Mouse (Mus musculus): ENCODE results near the gene Pnpla7. TPM values are rescaled to one million over a fixed set of nuclear protein-coding genes. Genes with fewer than 3 reads are reported as not detected.

The Pnpla7 gene
- polyA plus RNA-seq, 1 experiment from 2014 or later = 13.2 TPM

DNA sequence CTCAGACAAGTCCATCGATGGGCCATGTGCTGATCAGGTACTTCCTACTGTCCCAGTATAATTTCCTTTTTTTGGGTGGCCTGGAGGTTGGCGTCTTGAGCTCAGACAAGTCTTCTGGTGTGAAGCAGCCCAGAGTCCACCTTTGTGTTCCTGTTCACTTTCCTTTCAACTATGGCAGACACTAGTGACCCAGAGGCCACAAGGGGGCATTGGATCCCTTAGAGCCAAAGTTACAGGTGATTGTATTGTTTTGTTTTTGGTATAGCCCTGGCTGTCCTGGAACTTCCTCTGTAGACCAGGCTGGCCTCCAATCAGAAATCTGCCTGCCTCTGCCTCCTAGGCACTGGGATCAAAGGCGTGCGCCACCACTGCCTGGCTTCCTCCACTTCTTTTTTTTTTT, 96.6 kb downstream of the Pnpla7 start:
- no peaks in the 10 kb centered on the region for H3K9me3 ChIP-seq (replicated peaks; ENCODE audit: control insufficient read depth, low read length)
- no peak overlapping the region for H3K4me3 ChIP-seq (ENCODE audit: low read length)
- no peaks in the 10 kb centered on the region for H3K4me1 ChIP-seq (ENCODE audit: control insufficient read depth, insufficient read depth, low read length)
- no peak overlapping the region for H3K9ac ChIP-seq (ENCODE audit: low read length)
- H3K27me3 ChIP-seq (ENCODE audit: control insufficient read depth, insufficient read depth, low read length) = no peaks in the 10 kb centered on the region
- H3K27ac ChIP-seq (ENCODE audit: low read length) = no peak overlapping the region
- H3K36me3 ChIP-seq (ENCODE audit: control insufficient read depth, insufficient read depth) = no peaks in the 10 kb centered on the region
- no peak for ATAC-seq (replicated peaks; ENCODE audit: extremely low read depth, insufficient read depth, low FRiP score)
- H3K4me2 ChIP-seq (ENCODE audit: low read depth, low read length) = no peak overlapping the region
- WGBS = 84% methylated on average over 4 of the region's 4 CpGs

DNA sequence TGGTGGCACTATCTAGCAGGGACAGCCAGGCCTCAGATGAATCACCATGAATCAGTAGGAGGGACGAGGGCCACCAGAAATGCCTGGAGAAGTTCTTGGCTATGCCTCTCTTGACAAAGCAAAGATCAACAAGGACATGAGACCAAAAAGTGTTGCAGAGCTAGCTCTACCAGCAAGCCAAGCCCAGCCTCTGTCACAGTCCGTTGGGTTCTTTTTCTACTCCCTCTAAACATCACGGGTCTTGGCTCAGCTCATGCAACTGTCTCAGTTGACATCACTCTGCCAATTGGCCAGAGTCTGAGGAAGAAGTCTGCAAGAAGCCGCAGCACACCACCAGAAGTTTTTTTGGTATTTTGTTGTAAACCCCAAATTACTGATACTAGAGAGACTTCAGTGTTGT, 99.7 kb downstream of the Pnpla7 start:
- no peak overlapping the region for H3K27ac ChIP-seq (ENCODE audit: low read length)
- no peaks in the 10 kb centered on the region for H3K36me3 ChIP-seq (ENCODE audit: control insufficient read depth, insufficient read depth)
- H3K9ac ChIP-seq (ENCODE audit: low read length) = no peak overlapping the region
- no peaks in the 10 kb centered on the region for H3K9me3 ChIP-seq (replicated peaks; ENCODE audit: control insufficient read depth, low read length)
- H3K4me1 ChIP-seq (ENCODE audit: control insufficient read depth, insufficient read depth, low read length) = no peaks in the 10 kb centered on the region
- H3K4me2 ChIP-seq (ENCODE audit: low read depth, low read length) = no peak overlapping the region
- no peak for ATAC-seq (replicated peaks; ENCODE audit: extremely low read depth, insufficient read depth, low FRiP score)
- H3K4me3 ChIP-seq (ENCODE audit: low read length) = no peak overlapping the region
- WGBS = 62% methylated on average over 4 of the region's 4 CpGs
- no peaks in the 10 kb centered on the region for H3K27me3 ChIP-seq (ENCODE audit: control insufficient read depth, insufficient read depth, low read length)

DNA sequence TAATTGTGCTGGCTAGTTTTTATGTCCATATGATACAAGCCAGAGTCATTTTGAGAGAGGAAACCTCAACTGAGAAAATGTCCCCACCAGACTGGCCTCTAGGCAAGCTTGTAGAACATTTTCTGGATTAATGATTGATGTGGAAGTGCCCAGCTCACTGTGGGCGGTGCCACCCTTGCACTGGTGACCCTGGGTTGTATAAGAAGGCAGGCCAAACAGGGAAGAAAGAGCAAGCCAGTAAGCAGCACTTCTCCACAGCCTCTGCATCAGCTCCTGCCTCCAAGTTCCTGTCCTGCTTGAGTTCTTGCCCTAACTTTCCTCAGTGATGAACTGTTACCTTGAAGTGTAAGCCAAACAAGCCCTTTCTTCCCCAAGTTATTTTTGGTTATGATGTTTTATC, 103.1 kb downstream of the Pnpla7 start:
- WGBS = 76% methylated on average over 1 of the region's 1 CpGs
- Histone ChIP-seq H3K4me3 (ENCODE audit: low read length) (no peak overlapping the region), H3K36me3 (ENCODE audit: control insufficient read depth, insufficient read depth) (no peaks in the 10 kb centered on the region), H3K27ac (ENCODE audit: low read length) (no peak overlapping the region), H3K9me3 (replicated peaks; ENCODE audit: control insufficient read depth, low read length) (no peaks in the 10 kb centered on the region), H3K4me2 (ENCODE audit: low read depth, low read length) (no peak overlapping the region), H3K4me1 (ENCODE audit: control insufficient read depth, insufficient read depth, low read length) (no peaks in the 10 kb centered on the region), H3K9ac (ENCODE audit: low read length) (no peak overlapping the region), H3K27me3 (ENCODE audit: control insufficient read depth, insufficient read depth, low read length) (no peaks in the 10 kb centered on the region; the same call in 1 of the 2 replicates)
- no peak for ATAC-seq (replicated peaks; ENCODE audit: extremely low read depth, insufficient read depth, low FRiP score)

GRCm38 (mm10) chr2:25080076-25080475, 104.2 kb downstream of the Pnpla7 start, which contains the start of gene Entpd8:
Gene Entpd8 (plus strand): TSS chr2:25080304.
- WGBS = 54% methylated on average over 5 of the region's 5 CpGs
- H3K36me3 ChIP-seq (ENCODE audit: control insufficient read depth, insufficient read depth) = no peaks in the 10 kb centered on the region
- H3K4me2 ChIP-seq (ENCODE audit: low read depth, low read length) = no peak within 1 kb of the TSS
- H3K4me1 ChIP-seq (ENCODE audit: control insufficient read depth, insufficient read depth, low read length) = no peaks in the 10 kb centered on the region
- no peak for ATAC-seq (replicated peaks; ENCODE audit: extremely low read depth, insufficient read depth, low FRiP score)
- H3K27ac ChIP-seq (ENCODE audit: low read length) = no peak within 1 kb of the TSS
- H3K9ac ChIP-seq (ENCODE audit: low read length) = no peak within 1 kb of the TSS
- H3K9me3 ChIP-seq (replicated peaks; ENCODE audit: control insufficient read depth, low read length) = no peaks in the 10 kb centered on the region
- H3K27me3 ChIP-seq (ENCODE audit: control insufficient read depth, insufficient read depth, low read length) = no peaks in the 10 kb centered on the region; the same call in 1 of the 2 replicates
- no peak within 1 kb of the TSS for H3K4me3 ChIP-seq (ENCODE audit: low read length)

GRCm38 (mm10) chr2:25083697-25084096, 107.9 kb downstream of the Pnpla7 start:
- H3K4me3 ChIP-seq (ENCODE audit: low read length) = no peak overlapping the region
- 72% methylated on average over 4 of the region's 4 CpGs for WGBS

DNA sequence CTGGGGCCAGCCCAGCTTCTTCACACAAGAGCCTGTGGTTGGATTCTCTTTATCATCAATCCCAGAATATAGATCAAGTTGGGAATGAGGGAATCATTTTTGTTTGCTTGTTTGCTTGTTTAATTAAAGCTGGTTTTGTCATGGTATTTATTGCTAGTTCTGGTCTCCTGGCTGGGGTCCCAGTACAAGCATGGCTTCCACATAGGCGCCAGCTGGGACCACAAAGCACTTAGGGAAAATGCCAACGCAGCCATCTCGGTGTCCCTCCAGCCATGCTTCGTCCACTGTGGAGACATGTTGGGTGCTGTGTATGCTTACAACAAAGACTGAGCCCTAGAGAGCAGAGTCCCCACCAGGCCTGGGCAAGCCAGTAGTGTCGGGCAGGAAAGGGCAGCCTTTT, 109.7 kb downstream of the Pnpla7 start:
- H3K27ac ChIP-seq (ENCODE audit: low read length) = no peak overlapping the region
- 89% methylated on average over 5 of the region's 5 CpGs for WGBS
- H3K9ac ChIP-seq (ENCODE audit: low read length) = no peak overlapping the region
- H3K4me2 ChIP-seq (ENCODE audit: low read depth, low read length) = no peak overlapping the region
- no peak for ATAC-seq (replicated peaks; ENCODE audit: extremely low read depth, insufficient read depth, low FRiP score)
- no peak overlapping the region for H3K4me3 ChIP-seq (ENCODE audit: low read length)
- H3K9me3 ChIP-seq (replicated peaks; ENCODE audit: control insufficient read depth, low read length) = no peaks in the 10 kb centered on the region
- H3K4me1 ChIP-seq (ENCODE audit: control insufficient read depth, insufficient read depth, low read length) = no peaks in the 10 kb centered on the region
- no peaks in the 10 kb centered on the region; the same call in 1 of the 2 replicates for H3K27me3 ChIP-seq (ENCODE audit: control insufficient read depth, insufficient read depth, low read length)
- no peaks in the 10 kb centered on the region for H3K36me3 ChIP-seq (ENCODE audit: control insufficient read depth, insufficient read depth)

More at GRCm38 (mm10) chr2:25083697-25084096, 107.9 kb downstream of the Pnpla7 start:
- no peaks in the 10 kb centered on the region for H3K9me3 ChIP-seq (replicated peaks; ENCODE audit: control insufficient read depth, low read length)
- no peaks in the 10 kb centered on the region for H3K4me1 ChIP-seq (ENCODE audit: control insufficient read depth, insufficient read depth, low read length)
- no peaks in the 10 kb centered on the region for H3K36me3 ChIP-seq (ENCODE audit: control insufficient read depth, insufficient read depth)
- H3K4me2 ChIP-seq (ENCODE audit: low read depth, low read length) = no peak overlapping the region
- no peak overlapping the region for H3K27ac ChIP-seq (ENCODE audit: low read length)
- no peak for ATAC-seq (replicated peaks; ENCODE audit: extremely low read depth, insufficient read depth, low FRiP score)
- H3K9ac ChIP-seq (ENCODE audit: low read length) = no peak overlapping the region
- no peaks in the 10 kb centered on the region; the same call in 1 of the 2 replicates for H3K27me3 ChIP-seq (ENCODE audit: control insufficient read depth, insufficient read depth, low read length)

GRCm38 (mm10) chr2:25087842-25088241, 112.0 kb downstream of the Pnpla7 start:
- H3K36me3 ChIP-seq (ENCODE audit: control insufficient read depth, insufficient read depth) = no peaks in the 10 kb centered on the region
- no peaks in the 10 kb centered on the region for H3K4me1 ChIP-seq (ENCODE audit: control insufficient read depth, insufficient read depth, low read length)
- no peak overlapping the region for H3K27ac ChIP-seq (ENCODE audit: low read length)
- 57% methylated on average over 2 of the region's 2 CpGs for WGBS
- no peaks in the 10 kb centered on the region for H3K9me3 ChIP-seq (replicated peaks; ENCODE audit: control insufficient read depth, low read length)
- no peak for ATAC-seq (replicated peaks; ENCODE audit: extremely low read depth, insufficient read depth, low FRiP score)
- no peak overlapping the region for H3K4me3 ChIP-seq (ENCODE audit: low read length)
- H3K4me2 ChIP-seq (ENCODE audit: low read depth, low read length) = no peak overlapping the region
- H3K27me3 ChIP-seq (ENCODE audit: control insufficient read depth, insufficient read depth, low read length) = no peaks in the 10 kb centered on the region
- H3K9ac ChIP-seq (ENCODE audit: low read length) = no peak overlapping the region

DNA sequence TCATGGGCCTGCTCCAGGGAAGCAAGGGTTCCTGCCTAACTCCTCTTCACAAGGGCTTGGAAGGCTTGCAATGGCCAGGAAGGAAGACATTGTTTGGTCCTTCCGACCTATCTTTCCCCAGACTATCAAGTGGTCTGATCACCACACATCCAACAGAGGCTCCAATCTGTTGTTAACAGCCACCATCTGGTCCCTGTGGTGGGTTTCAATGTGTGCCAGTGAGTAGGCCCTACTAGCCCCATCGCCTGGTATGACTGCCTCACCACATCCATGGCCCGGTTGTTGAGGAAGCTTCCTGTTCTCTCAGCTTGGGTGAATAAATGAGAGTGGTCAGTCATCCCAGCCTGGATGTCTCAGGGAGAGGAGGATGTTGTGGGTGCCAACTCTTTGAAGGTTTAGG, 112.8 kb downstream of the Pnpla7 start:
- no peak for ATAC-seq (replicated peaks; ENCODE audit: extremely low read depth, insufficient read depth, low FRiP score)
- Histone ChIP-seq H3K4me3 (ENCODE audit: low read length) (no peak overlapping the region), H3K9ac (ENCODE audit: low read length) (no peak overlapping the region), H3K9me3 (replicated peaks; ENCODE audit: control insufficient read depth, low read length) (no peaks in the 10 kb centered on the region), H3K36me3 (ENCODE audit: control insufficient read depth, insufficient read depth) (no peaks in the 10 kb centered on the region), H3K27me3 (ENCODE audit: control insufficient read depth, insufficient read depth, low read length) (peaks cover 5% of the 10 kb centered on the region), H3K4me1 (ENCODE audit: control insufficient read depth, insufficient read depth, low read length) (no peaks in the 10 kb centered on the region), H3K4me2 (ENCODE audit: low read depth, low read length) (no peak overlapping the region), H3K27ac (ENCODE audit: low read length) (no peak overlapping the region)
- WGBS = 77% methylated on average over 3 of the region's 3 CpGs

DNA sequence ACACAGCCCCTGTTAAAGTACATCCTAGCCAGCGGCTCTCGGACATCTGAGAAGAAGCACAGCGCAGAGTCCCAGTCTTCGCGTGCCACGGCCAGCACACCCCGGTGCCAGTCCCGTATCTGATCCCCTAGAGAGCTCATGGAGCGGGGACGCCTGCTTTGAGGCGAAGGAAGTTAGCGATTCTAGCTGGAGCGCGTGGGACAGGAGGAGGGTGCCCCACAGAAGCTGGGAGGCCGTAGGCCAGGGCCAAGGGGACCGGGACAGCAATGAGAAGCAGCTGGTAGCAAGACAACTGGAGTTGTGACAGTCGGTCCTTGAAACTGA, 118.9 kb downstream of the Pnpla7 start:
- Histone ChIP-seq H3K36me3 (ENCODE audit: control insufficient read depth, insufficient read depth) (no peaks in the 10 kb centered on the region), H3K9me3 (replicated peaks; ENCODE audit: control insufficient read depth, low read length) (no peaks in the 10 kb centered on the region), H3K27me3 (ENCODE audit: control insufficient read depth, insufficient read depth, low read length) (peaks cover 6% of the 10 kb centered on the region), H3K27ac (ENCODE audit: low read length) (no peak overlapping the region), H3K4me3 (ENCODE audit: low read length) (no peak overlapping the region), H3K9ac (ENCODE audit: low read length) (no peak overlapping the region), H3K4me2 (ENCODE audit: low read depth, low read length) (peak overlapping the region; percentile 28; the same call in 1 of the 2 replicates), H3K4me1 (ENCODE audit: control insufficient read depth, insufficient read depth, low read length) (no peaks in the 10 kb centered on the region; the same call in 1 of the 2 replicates)
- ATAC-seq (replicated peaks; ENCODE audit: extremely low read depth, insufficient read depth, low FRiP score) = no peak; the same call in 1 of the 2 replicates
- 34% methylated on average over 17 of the region's 17 CpGs for WGBS

All from heart, embryonic 16.5 days (tissue).